Mouse (Mus musculus) ES-Bruce4 (cell line): ENCODE results near the gene Cbfa2t3. TPM values are rescaled to one million over a fixed set of nuclear protein-coding genes. Genes with fewer than 3 reads are reported as not detected.

Experiments
- H3K27ac ChIP-seq: 2 replicates; pipeline ENCODE4 v1.5.1; 2012; ENCODE audit warnings: low read length, inconsistent platforms; ENCODE audit not compliant: insufficient read depth
- H3K27me3 ChIP-seq: 2 replicates; pipeline ENCODE4 v1.6.1; 2012; ENCODE audit warnings: mild to moderate bottlenecking, low read length, inconsistent platforms; ENCODE audit not compliant: control insufficient read depth, poor library complexity, insufficient read depth, severe bottlenecking
- H3K36me3 ChIP-seq: 2 replicates; pipeline ENCODE4 v1.6.1; 2012; ENCODE audit warnings: inconsistent platforms, mild to moderate bottlenecking, low read length, moderate library complexity; ENCODE audit not compliant: control insufficient read depth, poor library complexity, insufficient read depth, severe bottlenecking
- H3K4me1 ChIP-seq: one replicate; pipeline ENCODE4 v1.8.1; 2011; ENCODE audit warnings: low read length; ENCODE audit not compliant: control insufficient read depth, insufficient read depth
- H3K4me3 ChIP-seq: 2 replicates; pipeline ENCODE4 v1.5.1; 2011; ENCODE audit warnings: low read depth, mild to moderate bottlenecking, low read length
- H3K9ac ChIP-seq: 2 replicates; pipeline ENCODE4 v1.6.1; 2012; ENCODE audit warnings: low read depth, mild to moderate bottlenecking, inconsistent platforms; ENCODE audit not compliant: poor library complexity, severe bottlenecking
- H3K9me3 ChIP-seq: replicated peaks from 2 replicates; pipeline ENCODE4 v1.6.1; 2012; ENCODE audit warnings: mild to moderate bottlenecking, low read length, inconsistent platforms; ENCODE audit not compliant: control insufficient read depth, poor library complexity, insufficient read depth, severe bottlenecking
- CTCF ChIP-seq: IDR thresholded peaks from one replicate; pipeline ENCODE4 v1.8.1; 2011; ENCODE audit warnings: low read depth, low read length
- EP300 ChIP-seq: IDR thresholded peaks from 2 replicates; pipeline ENCODE4 v1.6.1; 2011; ENCODE audit warnings: low read depth, low read length; ENCODE audit not compliant: insufficient read depth
- POLR2A ChIP-seq: IDR thresholded peaks from one replicate; pipeline ENCODE4 v1.8.1; 2011; ENCODE audit warnings: low read length; ENCODE audit not compliant: insufficient read depth
- polyA plus RNA-seq: library from polyadenylated mRNA; stranded (reverse); fragments of >200 nt; gene quantifications from 2 replicates; pipeline ENCODE4 v1.2.4, GENCODE M21; 2011; ENCODE audit warnings: low read depth; ENCODE audit not compliant: missing spikeins, insufficient read depth, insufficient read length

The Cbfa2t3 gene
- polyA plus RNA-seq, 1 experiment = 0.42 TPM

GRCm38 (mm10) chr8:122606810-122607209, 92.1 kb downstream of the Cbfa2t3 start:
- no peak overlapping the region for H3K9ac ChIP-seq

GRCm38 (mm10) chr8:122605367-122605766, 93.5 kb downstream of the Cbfa2t3 start:
- Histone ChIP-seq H3K9me3 (no peaks in the 10 kb centered on the region), H3K27me3 (no peaks in the 10 kb centered on the region), H3K9ac (no peak overlapping the region), H3K27ac (no peak overlapping the region), H3K4me1 (no peaks in the 10 kb centered on the region), H3K36me3 (no peaks in the 10 kb centered on the region), H3K4me3 (no peak overlapping the region)
- TF ChIP-seq CTCF (no peak), POLR2A (no peak), EP300 (no peak)

More at GRCm38 (mm10) chr8:122606810-122607209, 92.1 kb downstream of the Cbfa2t3 start:
- no peak overlapping the region for H3K4me3 ChIP-seq
- TF ChIP-seq EP300 = no peak
- TF ChIP-seq CTCF = no peak
- no peak for TF ChIP-seq POLR2A
- H3K36me3 ChIP-seq = no peaks in the 10 kb centered on the region
- no peak overlapping the region for H3K27ac ChIP-seq
- no peaks in the 10 kb centered on the region for H3K9me3 ChIP-seq
- no peaks in the 10 kb centered on the region for H3K4me1 ChIP-seq
- H3K27me3 ChIP-seq = no peaks in the 10 kb centered on the region

DNA sequence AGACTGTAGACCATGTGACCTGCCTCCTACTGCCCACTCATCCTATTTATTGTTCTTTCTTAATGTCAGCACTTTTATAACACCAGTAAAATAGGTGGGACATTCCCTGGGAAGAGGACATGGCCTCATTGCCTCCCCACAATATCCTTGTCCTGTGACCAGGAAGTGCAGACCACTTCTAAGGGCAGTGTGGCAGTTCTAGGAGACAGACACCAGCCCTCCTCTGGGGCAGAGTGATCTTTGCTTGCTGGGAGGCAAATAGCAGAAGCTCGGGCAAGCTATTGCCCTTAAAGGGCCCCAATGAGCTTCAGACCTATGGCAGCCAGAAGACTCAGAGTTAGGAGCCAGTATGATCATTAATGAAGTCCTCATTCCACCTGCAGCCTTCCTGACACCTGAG, 94.3 kb downstream of the Cbfa2t3 start:
- Histone ChIP-seq H3K27me3 (no peaks in the 10 kb centered on the region), H3K4me3 (no peak overlapping the region), H3K36me3 (no peaks in the 10 kb centered on the region), H3K9ac (no peak overlapping the region), H3K27ac (no peak overlapping the region), H3K9me3 (no peaks in the 10 kb centered on the region), H3K4me1 (no peaks in the 10 kb centered on the region)
- no peak for TF ChIP-seq CTCF
- no peak for TF ChIP-seq EP300
- TF ChIP-seq POLR2A = no peak

GRCm38 (mm10) chr8:122600666-122601065, 98.2 kb downstream of the Cbfa2t3 start:
- Histone ChIP-seq H3K36me3 (no peaks in the 10 kb centered on the region), H3K9me3 (no peaks in the 10 kb centered on the region), H3K27ac (no peak overlapping the region), H3K4me1 (no peaks in the 10 kb centered on the region), H3K4me3 (no peak overlapping the region), H3K27me3 (no peaks in the 10 kb centered on the region), H3K9ac (no peak overlapping the region)
- TF ChIP-seq POLR2A (no peak), EP300 (no peak), CTCF (no peak)

DNA sequence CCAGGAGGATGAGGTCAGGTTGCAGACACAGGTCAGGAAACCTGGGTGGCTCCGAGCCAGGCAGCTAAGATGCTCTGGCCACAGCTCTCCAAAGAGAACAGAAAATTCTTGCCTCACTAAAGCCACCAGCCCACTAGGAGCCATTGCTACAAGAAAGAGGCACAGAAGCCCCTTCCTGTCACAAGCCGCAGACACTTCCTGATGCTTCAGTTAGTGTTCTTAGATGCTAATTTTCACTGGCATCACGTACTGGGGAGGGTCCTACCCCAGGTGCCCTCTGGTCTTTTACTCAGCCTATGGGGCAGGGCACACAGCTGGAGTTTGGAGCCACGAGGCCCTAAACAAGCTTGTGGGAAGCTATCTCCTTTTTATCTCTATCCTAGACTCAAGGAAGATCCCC, 102.9 kb downstream of the Cbfa2t3 start:
- Histone ChIP-seq H3K9me3 (no peaks in the 10 kb centered on the region), H3K9ac (no peak overlapping the region), H3K4me3 (no peak overlapping the region), H3K4me1 (no peaks in the 10 kb centered on the region), H3K27ac (no peak overlapping the region), H3K27me3 (no peaks in the 10 kb centered on the region), H3K36me3 (no peaks in the 10 kb centered on the region)
- TF ChIP-seq POLR2A (no peak), EP300 (no peak), CTCF (no peak)

DNA sequence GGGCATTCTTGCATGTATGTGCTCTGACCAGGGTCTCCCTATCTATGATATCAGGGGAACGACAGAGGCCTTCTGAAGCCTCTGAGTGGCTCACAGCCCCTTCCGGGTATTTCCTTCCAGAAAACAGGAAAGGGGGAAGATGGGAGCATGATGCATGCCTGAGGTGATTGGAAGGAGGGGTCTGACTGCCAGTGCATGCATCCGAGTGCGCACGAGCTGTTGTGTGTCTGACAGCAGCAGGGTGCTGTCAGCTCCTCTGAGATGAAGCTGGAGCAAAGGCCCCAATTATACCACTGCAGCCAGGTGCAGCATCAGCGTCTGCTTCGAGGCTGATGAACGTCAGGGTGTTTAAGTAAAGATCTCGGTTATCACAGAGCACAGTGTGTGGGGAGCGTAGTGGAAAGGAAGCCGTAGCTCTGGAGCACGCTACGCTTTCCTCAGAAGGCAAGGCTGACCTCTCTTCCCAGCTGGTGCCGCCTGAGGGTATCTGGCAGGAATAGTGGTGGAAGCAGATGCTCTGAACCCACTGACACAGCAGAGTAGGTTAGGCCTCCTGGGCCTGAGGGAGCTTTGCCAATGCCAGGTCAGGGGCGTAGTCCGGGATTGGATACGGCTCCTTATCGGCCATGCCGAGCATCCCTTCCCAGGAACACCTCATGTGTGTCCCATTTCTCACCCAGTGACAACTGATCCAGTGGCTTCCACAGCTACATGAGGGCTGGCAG, 105.0 kb downstream of the Cbfa2t3 start:
- TF ChIP-seq CTCF (no peak), EP300 (no peak), POLR2A (no peak)
- Histone ChIP-seq H3K9me3 (no peaks in the 10 kb centered on the region), H3K27me3 (no peaks in the 10 kb centered on the region), H3K9ac (no peak overlapping the region), H3K36me3 (no peaks in the 10 kb centered on the region), H3K4me1 (no peaks in the 10 kb centered on the region), H3K4me3 (no peak overlapping the region), H3K27ac (no peak overlapping the region)
